Mouse (Mus musculus) gastrocnemius, adult 2 months (tissue): Measurements from ENCODE around the gene Exosc1. TPM values are rescaled to one million over a fixed set of nuclear protein-coding genes. Genes with fewer than 3 reads are reported as not detected.

Experiments used
- DNase-seq: peaks from one replicate; pipeline ENCODE4 v3.0.0; 2022
- H3K27ac ChIP-seq: fragments of 200-600 bp; 2 replicates; pipeline ENCODE4 v1.8.1; 2022; ENCODE audit warnings: mild to moderate bottlenecking
- H3K4me3 ChIP-seq: fragments of 200-600 bp; 2 replicates; pipeline ENCODE4 v1.8.1; 2022; ENCODE audit warnings: mild to moderate bottlenecking, moderate library complexity
- CTCF ChIP-seq: fragments of 200-600 bp; IDR thresholded peaks from 2 replicates; pipeline ENCODE4 v1.8.1; 2022; ENCODE audit warnings: antibody characterized with exemption, mild to moderate bottlenecking, moderate library complexity
- intact Hi-C: fragments of 180-260 bp; cut with DNase I; formaldehyde crosslinking; loops from one replicate; pipeline ENCODE4 v1.15.1; 2025
- total RNA-seq, 2 experiments: library from RNA; stranded (reverse); gene quantifications; 2 replicates each; pipeline ENCODE4 v1.2.3; 2021

The Exosc1 gene
- total RNA-seq, 2 experiments from 2014 or later = 16.1 to 16.8 TPM

DNA sequence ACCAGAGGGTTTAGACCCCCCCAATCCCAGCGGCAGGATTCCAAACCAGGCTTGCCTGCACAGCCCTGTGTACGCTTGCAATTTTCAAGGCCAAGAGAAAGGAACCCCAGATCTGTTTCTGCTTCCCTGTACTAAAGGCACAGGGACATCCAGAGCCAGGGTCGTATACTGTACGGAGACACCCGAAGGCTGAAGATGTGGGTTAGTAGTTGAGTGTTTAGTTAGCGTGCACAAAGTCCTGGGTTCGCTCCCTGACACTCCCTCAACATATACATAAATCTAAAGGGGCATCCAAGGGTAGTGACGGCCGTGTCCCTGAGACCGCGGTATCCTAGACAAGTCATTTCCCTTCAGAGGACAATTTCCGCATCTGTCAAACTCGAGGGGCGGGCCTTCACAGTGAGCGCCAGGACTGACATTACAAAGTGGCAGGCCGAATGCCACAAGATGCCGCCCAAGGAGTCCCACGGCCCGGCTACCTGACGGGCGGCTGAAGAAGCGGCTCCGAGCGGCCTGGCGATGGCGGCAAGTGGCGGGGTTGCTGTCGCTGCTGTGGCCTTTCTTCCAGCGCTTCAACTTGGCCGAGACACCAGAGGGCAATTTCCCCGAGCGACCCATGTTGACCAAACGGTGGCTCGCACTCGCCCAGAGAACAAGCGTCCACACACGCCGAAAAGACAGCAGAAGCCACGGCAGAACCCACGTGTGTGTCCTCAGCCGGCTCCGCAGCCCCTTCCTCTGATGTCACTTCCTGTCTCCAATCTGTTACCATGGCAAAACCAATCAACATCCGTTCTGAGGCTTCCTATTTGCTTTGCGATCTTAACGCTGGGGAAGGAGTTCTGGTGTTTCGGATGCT, 37.5 kb downstream of the Exosc1 start, which contains the start of gene Rrp12:
Gene Rrp12, minus strand, starts transcription at position 714 of the 859 bp plus-strand sequence.
- no peak for TF ChIP-seq CTCF
- DNase-seq = peak; percentile 81
- intact Hi-C loops = loop anchor here (5.0 kb wide), 2 partner anchors 48 to 132 kb away; partner anchors contain the start of gene Frat2
- peak within 1 kb of the TSS; percentile 76 for H3K4me3 ChIP-seq
- peak within 1 kb of the TSS; percentile 94 for H3K27ac ChIP-seq

DNA sequence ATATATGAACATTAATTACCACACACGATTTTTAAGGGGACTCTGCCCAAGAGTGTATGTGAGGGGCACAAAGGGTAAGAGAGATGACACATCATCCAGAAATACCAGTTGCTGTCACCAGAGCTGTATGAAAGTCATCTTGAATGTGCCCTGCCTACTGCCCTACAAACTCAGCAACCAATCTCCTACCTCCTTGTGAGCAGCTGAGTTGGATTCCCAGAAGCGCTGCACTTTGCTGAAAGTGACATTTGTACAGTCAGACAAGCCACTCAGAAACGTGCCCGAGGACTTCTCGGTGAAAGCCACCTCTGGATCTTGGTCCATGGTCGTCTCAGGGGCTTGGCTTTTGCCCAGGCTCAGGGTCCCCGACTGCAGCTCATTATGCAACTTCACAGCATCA, 38.3 kb downstream of the Exosc1 start:
- Histone ChIP-seq H3K27ac (peak overlapping the region; percentile 94), H3K4me3 (peak overlapping the region; percentile 76)
- intact Hi-C loops = loop anchor here (5.0 kb wide), 2 partner anchors 48 to 132 kb away; partner anchors contain the start of gene Frat2
- peak; percentile 56 for DNase-seq
- no peak for TF ChIP-seq CTCF

DNA sequence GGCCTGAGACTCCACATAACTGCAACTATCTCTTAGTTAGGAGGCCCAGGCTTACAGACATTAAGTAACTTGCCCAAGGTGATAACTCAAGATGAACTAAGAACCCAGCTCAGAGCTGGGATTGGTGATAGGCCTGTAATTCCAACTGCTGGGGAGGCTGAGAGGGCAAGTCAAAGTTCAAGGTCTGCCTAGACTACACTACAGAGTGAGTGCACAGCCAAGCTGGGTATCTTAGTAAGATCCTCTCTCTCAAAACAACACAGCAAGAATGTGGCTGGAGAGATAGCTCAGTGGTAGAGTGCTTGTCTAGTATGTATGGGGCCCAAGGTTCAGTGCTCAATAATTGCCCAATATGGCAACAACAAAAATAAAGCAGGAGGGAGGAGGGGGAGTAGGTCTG, 45.0 kb downstream of the Exosc1 start:
- intact Hi-C loops = no loop called here
- Histone ChIP-seq H3K4me3 (no peak overlapping the region), H3K27ac (no peak overlapping the region)
- DNase-seq = no peak
- TF ChIP-seq CTCF = no peak

DNA sequence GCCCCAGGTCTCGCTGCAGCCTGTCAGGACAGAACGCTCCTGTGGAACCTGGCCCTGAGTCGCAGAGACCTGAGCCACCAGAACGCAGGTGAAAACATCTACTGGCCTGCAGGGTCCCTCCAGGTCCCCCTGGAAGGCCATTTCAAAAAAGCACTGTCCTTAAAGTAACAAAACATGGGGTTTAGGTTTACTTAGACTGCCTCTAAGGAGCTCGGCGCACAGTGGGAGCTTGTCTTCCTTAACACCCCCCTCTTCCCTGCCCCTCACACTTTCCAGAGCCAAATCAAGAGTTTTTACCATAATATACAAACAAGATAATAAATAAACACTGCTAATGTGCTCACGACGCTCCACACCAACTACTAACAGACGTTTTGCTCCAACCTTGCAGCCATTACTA, 49.3 kb downstream of the Exosc1 start:
- intact Hi-C loops = no loop called here
- TF ChIP-seq CTCF = no peak
- DNase-seq = no peak
- no peak overlapping the region for H3K27ac ChIP-seq
- no peak overlapping the region for H3K4me3 ChIP-seq

DNA sequence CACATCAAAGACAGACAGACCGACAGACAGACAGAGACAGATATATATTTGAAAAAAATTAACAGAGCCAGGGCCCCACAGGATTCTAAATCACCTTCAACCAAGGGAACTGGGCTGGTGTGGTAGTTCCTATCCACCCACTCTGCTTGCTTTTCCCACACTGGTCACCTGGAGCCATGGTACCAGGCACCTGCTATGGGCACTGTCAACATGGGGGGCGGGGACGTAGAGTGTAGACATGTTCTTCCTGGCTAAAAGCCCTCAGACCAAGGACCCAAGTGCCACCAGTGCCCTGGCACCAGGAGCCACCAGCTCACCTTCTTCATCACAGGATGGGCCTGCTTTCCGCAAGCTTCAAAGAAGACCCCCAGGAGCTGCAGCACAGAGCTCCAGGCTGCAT, 51.4 kb downstream of the Exosc1 start:
- TF ChIP-seq CTCF = no peak
- no peak overlapping the region for H3K4me3 ChIP-seq
- intact Hi-C loops = no loop called here
- H3K27ac ChIP-seq = no peak overlapping the region; the same call in 1 of the 2 replicates
- DNase-seq = no peak

- no peak for DNase-seq
- intact Hi-C loops = loop anchor here (10.0 kb wide), 1 partner anchor 220 kb away; no protein-coding TSS in a partner anchor
- TF ChIP-seq CTCF = no peak
- Histone ChIP-seq H3K4me3 (no peak overlapping the region), H3K27ac (no peak overlapping the region)
Observed at GRCm38 (mm10) chr19:41874356-41874755, 58.9 kb downstream of the Exosc1 start.

Other genes starting within 250 kb of the Exosc1 start
- gene Slit1, start 189.8 kb downstream of the Exosc1 start, total RNA-seq = under 1 TPM; 0.28 to 0.81 TPM
- gene Arhgap19, start 131.4 kb downstream of the Exosc1 start, total RNA-seq = 1 to 10 TPM; 7.7 to 9.6 TPM
- 1 to 10 TPM; 6.3 to 6.8 TPM for gene Frat1, start 103.5 kb downstream of the Exosc1 start, total RNA-seq
- 10 to 100 TPM; 15.6 to 22.2 TPM for gene Frat2, start 85.3 kb downstream of the Exosc1 start, total RNA-seq
- 10 to 100 TPM; 30.5 to 31.4 TPM for gene Rrp12, start 37.2 kb downstream of the Exosc1 start, total RNA-seq
- 10 to 100 TPM; 14.4 to 25.0 TPM for gene Pgam1, start 21.5 kb downstream of the Exosc1 start, total RNA-seq
- gene Zdhhc16, start 57 bp upstream of the Exosc1 start, total RNA-seq = 10 to 100 TPM; 19.4 to 21.6 TPM
- 10 to 100 TPM in 1 of 2 experiments, 1 to 10 TPM in 1; 8.8 to 10.5 TPM for gene Mms19, start 47.7 kb upstream of the Exosc1 start, total RNA-seq
- gene Ubtd1, start 48.3 kb upstream of the Exosc1 start, total RNA-seq = 10 to 100 TPM; 14.5 to 15.1 TPM
- 100 to 1,000 TPM; 154 to 235 TPM for gene Ankrd2, start 102.6 kb upstream of the Exosc1 start, total RNA-seq
- gene Hoga1, start 112.2 kb upstream of the Exosc1 start, total RNA-seq = 1 to 10 TPM; 2.9 to 3.1 TPM
- under 1 TPM; 0.28 to 0.33 TPM for gene 4933411K16Rik, start 118.8 kb upstream of the Exosc1 start, total RNA-seq
- 1 to 10 TPM; 2.2 to 4.4 TPM for gene Morn4, start 152.9 kb upstream of the Exosc1 start, total RNA-seq
- gene Pi4k2a, start 157.0 kb upstream of the Exosc1 start, total RNA-seq = 10 to 100 TPM; 11.9 to 12.8 TPM
- 1 to 10 TPM; 8.7 to 9.0 TPM for gene Avpi1, start 195.6 kb upstream of the Exosc1 start, total RNA-seq
- gene Marveld1, start 214.0 kb upstream of the Exosc1 start, total RNA-seq = 1 to 10 TPM; 4.8 to 7.2 TPM
- gene Zfyve27, start 230.5 kb upstream of the Exosc1 start, total RNA-seq = 10 to 100 TPM; 13.0 to 14.4 TPM